ENCODE assay signal across 18 mouse cellular contexts in genomic region chr11:82808485-82808884, GRCm38 (mm10). TPM values are rescaled to one million over a fixed set of nuclear protein-coding genes. Genes with fewer than 3 reads are reported as not detected.
DNase-seq lines count a peak whose midpoint lies in the region.
"Had no signal": no experiment of that assay in that cellular context is flagged by ENCODE, and none has a peak within 500 bp of the region (broad histone marks: within the 10 kb centered on the region; RNA-seq: fewer than 3 reads in every experiment).

No protein-coding gene starts in this region.

- intact Hi-C loops in heart, postnatal 10 days (cut with DNase I), result no loop called here
- intact Hi-C loops in heart, postnatal 25 days (cut with DNase I), result no loop called here

- peak; percentile 10 to 21 for DNase-seq in cerebellum, postnatal 14 days
- no peak for DNase-seq in cerebellum, postnatal 4 days (ENCODE audit: low spot score in 2 of 2)
- peak; percentile 25 to 33 for DNase-seq in heart, postnatal 10 days
- no peak for DNase-seq in heart, postnatal 25 days (ENCODE audit: low spot score)
- DNase-seq in layer of hippocampus, adult 9-11 months, result peak; percentile 45
- DNase-seq in layer of hippocampus, postnatal 25 days (ENCODE audit: extremely low spot score in 1 of 2, low spot score in 1 of 2), result no peak
- DNase-seq in heart, postnatal 4 days, result peak; percentile 62
- DNase-seq: adrenal gland, postnatal 14 days; cerebellum, adult 11 months; cerebellum, adult 9-11 months; forebrain, postnatal 0 days; gastrocnemius, postnatal 14 days; kidney, adult 8-10 months; lung, postnatal 4 days; midbrain, embryonic 14.5 days; retina, postnatal 1 day; right cerebral cortex, postnatal 4 days; thymus, postnatal 25 days had no signal

RNA-seq across cellular contexts. Expression of gene Lig3, which starts 27.6 kb away (rescaled TPM):
- 10 to 100 TPM; 22.2 to 26.1 TPM for total RNA-seq in heart, postnatal 10 days (2021)
- total RNA-seq in heart, postnatal 25 days (2021), result 10 to 100 TPM; 17.9 to 21.5 TPM
- 10 to 100 TPM; 22.3 to 26.1 TPM for total RNA-seq in layer of hippocampus, postnatal 25 days (2021)
- 10 to 100 TPM; 24.6 to 25.8 TPM for total RNA-seq in heart, postnatal 4 days (2021)

RNA-seq across cellular contexts. Expression of gene Zfp830, which starts 44.3 kb away (rescaled TPM):
- total RNA-seq in heart, postnatal 10 days (2021), result 10 to 100 TPM; 16.0 to 18.4 TPM
- 10 to 100 TPM; 13.9 to 15.4 TPM for total RNA-seq in heart, postnatal 25 days (2021)
- 10 to 100 TPM; 15.0 to 17.5 TPM for total RNA-seq in layer of hippocampus, postnatal 25 days (2021)
- total RNA-seq in heart, postnatal 4 days (2021), result 10 to 100 TPM; 16.5 to 17.4 TPM

RNA-seq across cellular contexts. Expression of gene Cct6b, which starts 44.4 kb away (rescaled TPM):
- total RNA-seq in heart, postnatal 10 days (2021), result under 1 TPM; 0.26 to 0.27 TPM
- total RNA-seq in heart, postnatal 25 days (2021), result under 1 TPM; 0.20 to 0.26 TPM
- total RNA-seq in layer of hippocampus, postnatal 25 days (2021), result under 1 TPM; 0.20 to 0.63 TPM
- under 1 TPM in 1 of 2 experiments, not detected in 1; 0.27 TPM for total RNA-seq in heart, postnatal 4 days (2021)
- total RNA-seq: forebrain, postnatal 0 days had no signal

Comparison
In these comparisons a context has a peak if more than half of its experiments do, and no peak if none do; other contexts are left out.
1. DNase-seq: peak in cerebellum, postnatal 14 days (2 of 2), heart, postnatal 10 days (2 of 2), layer of hippocampus, adult 9-11 months (single experiment) and heart, postnatal 4 days (single experiment); none in cerebellum, postnatal 4 days (0 of 2), heart, postnatal 25 days (single experiment) and layer of hippocampus, postnatal 25 days (0 of 2).